Comparison of ENCODE assay signal across 22 mouse cellular contexts in the genomic region with DNA sequence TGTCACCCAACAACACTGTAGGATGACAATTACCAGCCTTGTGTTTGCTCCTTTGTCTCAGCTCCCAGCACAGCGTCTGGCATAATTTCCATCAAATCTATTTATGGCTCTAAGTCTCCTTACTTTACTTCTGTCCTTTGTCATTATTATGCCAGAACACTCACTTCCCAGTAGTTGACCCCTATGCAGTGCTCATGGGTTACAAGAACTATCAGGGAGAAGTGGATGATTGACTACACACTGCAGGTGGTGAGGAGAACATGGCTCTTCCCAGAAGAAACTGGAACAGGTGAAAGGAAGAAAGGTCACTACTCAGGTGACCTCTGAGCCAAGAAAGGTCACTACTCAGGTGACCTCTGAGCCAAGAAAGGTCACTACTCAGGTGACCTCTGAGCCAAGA. TPM values are rescaled to one million over a fixed set of nuclear protein-coding genes. Genes with fewer than 3 reads are reported as not detected.
DNase-seq lines count a peak whose midpoint lies in the region; ATAC-seq lines count a peak whose summit lies in the region.
"Had no signal": no experiment of that assay in that cellular context is flagged by ENCODE, and none has a peak within 500 bp of the region (broad histone marks: within the 10 kb centered on the region; RNA-seq: fewer than 3 reads in every experiment).

No protein-coding gene starts in this region.

- peaks cover 20% of the 10 kb centered on the region; the same call in 1 of the 2 replicates for H3K4me1 ChIP-seq in heart, embryonic 10.5 days
- H3K4me1 ChIP-seq in hindbrain, embryonic 12.5 days = no peaks in the 10 kb centered on the region
- H3K4me1 ChIP-seq: embryonic facial prominence, embryonic 10.5 days; embryonic facial prominence, embryonic 12.5 days; forebrain, embryonic 13.5 days; forebrain, embryonic 15.5 days had no signal

- WGBS in heart, embryonic 10.5 days = 33% methylated on average over 1 of the region's 1 CpGs
- 58% methylated on average over 1 of the region's 1 CpGs for WGBS in hindbrain, embryonic 12.5 days

- H3K27ac ChIP-seq in heart, embryonic 10.5 days = 0 out of 2 replicates have a peak overlapping the region, but pooled peaks have one; percentile 36
- no peak overlapping the region for H3K27ac ChIP-seq in hindbrain, embryonic 12.5 days
- H3K27ac ChIP-seq: embryonic facial prominence, embryonic 10.5 days; embryonic facial prominence, embryonic 12.5 days; forebrain, embryonic 13.5 days; forebrain, embryonic 15.5 days had no signal

- H3K4me2 ChIP-seq in hindbrain, embryonic 12.5 days (replicated peaks) = no peak overlapping the region
- H3K4me2 ChIP-seq: embryonic facial prominence, embryonic 12.5 days; forebrain, embryonic 13.5 days; forebrain, embryonic 15.5 days had no signal

- H3K27me3 ChIP-seq in heart, embryonic 10.5 days (ENCODE audit: insufficient read depth, poor library complexity, severe bottlenecking) = no peaks in the 10 kb centered on the region
- no peaks in the 10 kb centered on the region for H3K27me3 ChIP-seq in hindbrain, embryonic 12.5 days
- H3K27me3 ChIP-seq: embryonic facial prominence, embryonic 12.5 days; forebrain, embryonic 13.5 days; forebrain, embryonic 15.5 days; Patski had no signal

- H3K36me3 ChIP-seq in heart, embryonic 10.5 days = no peaks in the 10 kb centered on the region
- no peaks in the 10 kb centered on the region for H3K36me3 ChIP-seq in hindbrain, embryonic 12.5 days
- H3K36me3 ChIP-seq: embryonic facial prominence, embryonic 10.5 days; embryonic facial prominence, embryonic 12.5 days; forebrain, embryonic 15.5 days; G1E had no signal

- H3K4me3 ChIP-seq in heart, embryonic 10.5 days = no peak overlapping the region
- no peak overlapping the region for H3K4me3 ChIP-seq in hindbrain, embryonic 12.5 days
- H3K4me3 ChIP-seq: embryonic facial prominence, embryonic 10.5 days; embryonic facial prominence, embryonic 12.5 days; forebrain, embryonic 13.5 days; forebrain, embryonic 15.5 days had no signal

- no peak overlapping the region for H3K9ac ChIP-seq in hindbrain, embryonic 12.5 days
- H3K9ac ChIP-seq: embryonic facial prominence, embryonic 12.5 days; forebrain, embryonic 13.5 days; forebrain, embryonic 15.5 days; forebrain, postnatal 0 days had no signal

- DNase-seq in heart, embryonic 10.5 days (ENCODE audit: low spot score) = peak; percentile 58
- no peak for DNase-seq in heart, adult 8-10 months (ENCODE audit: low spot score)
- peak; percentile 28 for DNase-seq in ES-CJ7 (ENCODE audit: low read depth, low spot score)
- peak; percentile 31 for DNase-seq in R1 (ENCODE audit: low read depth, low spot score)
- DNase-seq in kidney, postnatal 14 days = no peak
- DNase-seq: adrenal gland, adult 8-10 months; adrenal gland, postnatal 14 days; adrenal gland, postnatal 36 days; cerebellum, adult 11-12 months; cerebellum, adult 2 months; cerebellum, adult 9-10 months; cerebellum, postnatal 10 days; cerebellum, postnatal 25 days; forebrain, postnatal 0 days had no signal

- no peaks in the 10 kb centered on the region for H3K9me3 ChIP-seq in heart, embryonic 10.5 days
- H3K9me3 ChIP-seq in hindbrain, embryonic 12.5 days (replicated peaks) = no peaks in the 10 kb centered on the region
- H3K9me3 ChIP-seq: embryonic facial prominence, embryonic 10.5 days; embryonic facial prominence, embryonic 12.5 days; forebrain, embryonic 13.5 days; forebrain, embryonic 15.5 days; G1E had no signal

- ATAC-seq in hindbrain, embryonic 12.5 days (ENCODE audit: low FRiP score) = no peak
- ATAC-seq: activated CD4-positive, CD25-positive, alpha-beta regulatory T cell, adult 4 months; forebrain, embryonic 13.5 days; forebrain, embryonic 15.5 days; forebrain, postnatal 0 days; Patski had no signal

RNA-seq across cellular contexts. Expression of gene Gclc, which starts 12.9 kb away (rescaled TPM):
- polyA plus RNA-seq in heart, embryonic 10.5 days (2016; fragmentation: Nextera tagmentation; extraction: Ambion mirVana) = 12.2 and 15.4 TPM in 2 replicates
- 10 to 100 TPM; 11.7 to 14.3 (median 12.5) TPM for total RNA-seq in heart, adult 8-10 months (2022)
- 22.2 and 24.6 TPM in 2 replicates for polyA plus RNA-seq in hindbrain, embryonic 12.5 days (2016; fragmentation: Nextera tagmentation; extraction: Ambion mirVana)

Comparison
In these comparisons a context has a peak if more than half of its experiments do, and no peak if none do; other contexts are left out.
1. DNase-seq: peak in heart, embryonic 10.5 days (single experiment), ES-CJ7 (single experiment) and R1 (single experiment); none in heart, adult 8-10 months (single experiment) and kidney, postnatal 14 days (single experiment).